Mouse (Mus musculus) left cerebral cortex, postnatal 10 days (tissue): ENCODE results near the gene Hoxd13. TPM values are rescaled to one million over a fixed set of nuclear protein-coding genes. Genes with fewer than 3 reads are reported as not detected.

ENCODE experiments used
- DNase-seq, 2 experiments: peaks; one replicate each; pipeline ENCODE4 v3.0.0; 2021 to 2022; ENCODE audit warnings: low spot score in 2 of 2, mixed read lengths in 1 of 2; ENCODE audit errors: extremely low spot score in 1 of 2
- intact Hi-C: fragments of 180-260 bp; cut with DNase I; formaldehyde crosslinking; loops from one replicate; pipeline ENCODE4 v1.15.1; 2025
- total RNA-seq, 2 experiments: library from RNA; stranded (reverse); gene quantifications; 2 replicates each; pipeline ENCODE4 v1.2.3; 2021

Hoxd13 gene
- not detected for total RNA-seq

GRCm38 (mm10) chr2:74667842-74668357 is at the start of gene Hoxd13:
Hoxd13 (plus strand) TSS chr2:74668310.
- DNase-seq, result no peak
- intact Hi-C loops, result no loop called here

- intact Hi-C loops, result no loop called here
- no peak for DNase-seq
These were observed 48.3 kb upstream of the Hoxd13 start for GRCm38 (mm10) chr2:74619676-74620246.

- intact Hi-C loops, result no loop called here
- no peak for DNase-seq
These were observed 47.7 kb upstream of the Hoxd13 start for GRCm38 (mm10) chr2:74620368-74620767.

GRCm38 (mm10) chr2:74635412-74635811 is 32.7 kb upstream of the Hoxd13 start:
- intact Hi-C loops, result no loop called here
- no peak for DNase-seq

GRCm38 (mm10) chr2:74642431-74642830 is 25.7 kb upstream of the Hoxd13 start:
- intact Hi-C loops, result no loop called here
- no peak for DNase-seq

GRCm38 (mm10) chr2:74645631-74646030 is 22.5 kb upstream of the Hoxd13 start:
- intact Hi-C loops, result no loop called here
- DNase-seq, result no peak

- no peak for DNase-seq
- intact Hi-C loops, result no loop called here
These were observed 20.8 kb upstream of the Hoxd13 start for GRCm38 (mm10) chr2:74647082-74647864.

GRCm38 (mm10) chr2:74652996-74653340 is 15.1 kb upstream of the Hoxd13 start:
- intact Hi-C loops, result no loop called here

GRCm38 (mm10) chr2:74653781-74654535 is 14.2 kb upstream of the Hoxd13 start:
- no peak for DNase-seq
- intact Hi-C loops, result loop anchor here (2.0 kb wide), 1 partner anchor 353 kb away; no protein-coding TSS in a partner anchor

More at GRCm38 (mm10) chr2:74652996-74653340, 15.1 kb upstream of the Hoxd13 start:
- DNase-seq, result no peak

GRCm38 (mm10) chr2:74654743-74655419 is 13.2 kb upstream of the Hoxd13 start:
- DNase-seq, result no peak
- intact Hi-C loops, result loop anchor here (2.0 to 5.0 kb wide), 2 partner anchors 37 to 354 kb away; partner anchors contain the start of gene Hoxd10

GRCm38 (mm10) chr2:74655420-74655781 is 12.7 kb upstream of the Hoxd13 start:
- intact Hi-C loops, result loop anchor here (2.0 to 5.0 kb wide), 2 partner anchors 37 to 355 kb away; partner anchors contain the start of gene Hoxd10
- peak in 1 of 2 experiments; percentile 50 for DNase-seq

- intact Hi-C loops, result loop anchor here (2.0 to 5.0 kb wide), 2 partner anchors 36 to 355 kb away; partner anchors contain the start of gene Hoxd10
- no peak for DNase-seq
These were observed 12.1 kb upstream of the Hoxd13 start for GRCm38 (mm10) chr2:74655821-74656631.

GRCm38 (mm10) chr2:74656632-74657021 is 11.5 kb upstream of the Hoxd13 start:
- intact Hi-C loops, result loop anchor here (5.0 kb wide), 1 partner anchor 36 kb away; the partner anchor contains the start of gene Hoxd10
- DNase-seq, result no peak

GRCm38 (mm10) chr2:74657251-74658023 is 10.7 kb upstream of the Hoxd13 start:
- intact Hi-C loops, result loop anchor here (5.0 kb wide), 1 partner anchor 35 kb away; the partner anchor contains the start of gene Hoxd10

GRCm38 (mm10) chr2:74658024-74658666 is 10.0 kb upstream of the Hoxd13 start:
- intact Hi-C loops, result loop anchor here (5.0 kb wide), 1 partner anchor 34 kb away; the partner anchor contains the start of gene Hoxd10
- no peak for DNase-seq

More at GRCm38 (mm10) chr2:74657251-74658023, 10.7 kb upstream of the Hoxd13 start:
- DNase-seq, result no peak

GRCm38 (mm10) chr2:74658667-74659371 is 9.3 kb upstream of the Hoxd13 start:
- DNase-seq, result no peak
- intact Hi-C loops, result loop anchor here (5.0 kb wide), 1 partner anchor 33 kb away; the partner anchor contains the start of gene Hoxd10
